Mouse (Mus musculus): ENCODE results near the gene Shisa8.

Shisa8 gene

DNA sequence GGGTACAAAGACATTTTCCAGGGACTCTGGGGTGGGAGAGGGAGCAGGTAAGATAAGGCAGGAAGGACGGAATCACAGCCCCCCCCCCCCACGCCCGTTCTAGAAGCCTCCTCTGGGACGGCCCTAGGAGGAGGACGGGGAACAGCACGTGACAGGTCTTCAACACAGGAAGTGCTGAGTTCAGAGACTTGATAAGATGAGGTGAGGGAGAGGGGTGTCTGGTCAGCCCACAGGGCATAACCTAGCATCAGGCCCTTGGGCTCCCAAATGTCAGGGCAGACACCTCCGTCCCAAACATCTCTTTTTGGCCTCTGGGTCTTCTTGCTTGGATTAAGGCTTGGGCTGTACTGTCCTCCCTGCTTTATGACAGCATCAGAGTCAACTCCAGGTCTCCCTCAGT is 10.6 kb upstream of the Shisa8 start:
- no peak for DNase-seq (ENCODE audit: low spot score)

DNA sequence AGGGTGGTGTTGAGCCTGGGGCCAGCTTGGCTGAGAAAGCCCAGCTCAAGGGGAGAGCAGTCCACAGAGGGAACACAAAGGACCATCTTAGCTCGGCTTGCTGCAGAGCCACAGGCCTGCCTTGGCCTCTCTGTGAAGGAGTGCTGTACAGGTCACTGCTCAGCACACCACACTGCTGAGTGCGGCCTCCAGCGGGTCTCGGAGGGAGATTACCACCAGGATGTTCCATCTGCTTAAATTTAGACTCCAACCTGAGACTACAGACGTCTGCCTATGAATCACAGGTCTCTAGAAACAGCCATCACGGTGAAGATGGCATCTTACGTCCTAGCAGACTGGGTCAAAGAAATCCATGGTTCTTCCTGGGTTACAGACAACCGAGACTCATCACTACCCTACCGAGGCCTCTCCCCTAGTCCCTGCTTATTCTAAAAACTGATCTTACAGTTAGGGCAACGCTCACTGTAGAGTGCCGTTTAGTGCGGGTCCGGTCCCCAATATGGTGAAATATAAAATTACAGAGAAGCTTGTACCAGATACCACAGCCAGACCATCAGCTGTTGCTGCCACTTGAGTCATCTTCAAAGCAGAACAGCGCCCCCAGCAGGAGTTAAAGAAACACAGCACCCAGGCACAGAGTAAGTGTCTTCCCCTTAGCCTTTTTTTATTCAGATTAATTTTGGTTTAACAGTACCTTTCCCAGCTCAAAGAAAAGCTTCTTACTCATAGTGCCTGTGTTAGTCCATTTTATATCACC is 8.7 kb upstream of the Shisa8 start:
- DNase-seq (ENCODE audit: low spot score) = no peak

DNA sequence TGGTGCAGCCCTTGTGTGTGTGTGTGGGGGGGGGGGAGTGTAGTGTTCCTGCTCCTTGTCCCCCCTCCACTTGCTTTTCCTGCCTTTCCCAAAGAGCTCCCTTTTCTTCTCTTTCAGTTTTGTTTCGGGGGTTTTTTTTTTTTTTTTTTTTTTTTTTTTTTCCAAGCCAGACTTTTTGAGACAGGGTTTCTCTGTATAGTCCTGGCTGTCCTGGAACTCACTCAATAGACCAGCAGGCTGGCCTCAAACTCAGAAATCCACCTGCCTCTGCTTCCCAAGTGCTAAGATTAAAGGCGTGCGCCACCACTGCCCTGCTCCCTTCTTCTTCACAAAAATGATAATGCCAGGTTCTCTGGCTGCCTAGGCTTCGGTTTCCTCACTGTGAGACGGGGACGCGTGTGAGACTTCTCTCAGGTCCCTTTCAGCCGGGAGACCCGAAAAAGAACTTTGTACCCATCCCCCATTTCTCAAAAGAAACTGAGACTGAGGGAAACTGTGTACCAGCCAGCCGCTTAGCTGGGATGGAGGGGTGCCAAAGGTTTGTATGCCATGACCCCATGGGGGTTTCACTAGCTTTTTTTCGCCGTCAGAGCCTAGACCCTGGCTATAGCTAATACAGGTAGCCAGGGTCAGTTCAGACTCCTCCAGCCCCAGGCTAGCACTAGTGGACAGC is 7.5 kb upstream of the Shisa8 start:
- DNase-seq (ENCODE audit: low spot score) = no peak

DNA sequence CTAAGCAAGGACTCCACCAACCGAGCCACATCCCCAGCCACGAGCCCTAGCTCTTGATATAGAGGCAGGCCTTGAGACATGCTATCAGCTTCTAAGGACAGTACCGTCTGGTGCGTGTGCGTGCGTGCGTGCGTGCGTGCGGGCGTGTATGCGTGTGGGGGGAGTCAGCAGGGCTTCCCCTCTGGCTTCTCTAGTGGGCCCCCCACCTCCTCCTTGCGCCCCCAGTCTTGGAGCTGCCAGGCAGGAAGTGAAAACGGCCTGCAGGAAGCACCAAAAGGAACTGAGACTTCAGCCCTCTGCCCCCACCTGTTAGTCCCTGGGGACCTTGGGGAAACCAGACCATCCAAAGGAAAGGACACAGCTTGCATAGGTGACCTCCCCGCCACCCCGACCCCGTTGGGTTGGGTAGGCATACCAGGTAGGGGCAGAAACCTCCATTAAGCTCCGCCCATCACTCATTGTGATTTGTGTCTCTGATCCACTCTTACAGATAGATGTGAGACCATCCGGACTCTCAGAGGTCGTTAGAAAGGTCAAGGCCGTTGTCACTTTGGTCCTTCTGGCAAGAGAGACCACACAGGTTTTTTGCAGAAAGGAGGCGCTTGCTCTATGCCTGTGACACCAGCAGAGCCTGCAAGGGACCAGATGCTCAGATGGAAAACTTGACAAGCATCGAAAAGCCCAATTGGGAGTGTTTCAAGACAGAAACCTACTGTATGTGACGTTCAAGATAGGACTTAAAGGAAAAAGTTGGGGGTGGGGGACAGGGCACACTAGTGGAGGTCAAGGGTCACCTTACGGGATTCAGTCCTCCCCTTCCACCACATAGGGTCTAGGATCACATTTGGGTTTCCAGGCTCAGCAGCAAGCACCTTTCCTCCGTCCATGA is 6.4 kb upstream of the Shisa8 start:
- no peak for DNase-seq (ENCODE audit: low spot score)

DNA sequence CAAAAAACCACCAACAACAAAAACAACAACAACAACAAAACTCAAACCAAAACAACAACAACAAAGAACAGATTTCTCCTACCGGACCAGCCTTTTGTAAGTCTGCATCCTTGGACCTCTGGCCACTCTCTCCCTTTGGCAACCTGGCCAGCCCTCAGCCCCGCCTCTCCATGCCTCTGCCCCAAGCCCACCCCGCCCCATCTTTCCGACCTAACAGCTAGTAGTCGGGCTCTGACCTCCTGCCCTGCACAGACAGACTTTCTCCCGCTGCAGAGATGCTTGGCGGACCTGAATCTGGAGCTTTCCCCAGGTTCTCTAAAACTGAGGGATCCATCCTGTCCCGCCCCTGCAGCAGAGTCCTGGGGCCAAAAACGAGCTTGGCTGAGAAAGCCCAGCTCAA is 5.4 kb upstream of the Shisa8 start:
- no peak for DNase-seq (ENCODE audit: low spot score)

DNA sequence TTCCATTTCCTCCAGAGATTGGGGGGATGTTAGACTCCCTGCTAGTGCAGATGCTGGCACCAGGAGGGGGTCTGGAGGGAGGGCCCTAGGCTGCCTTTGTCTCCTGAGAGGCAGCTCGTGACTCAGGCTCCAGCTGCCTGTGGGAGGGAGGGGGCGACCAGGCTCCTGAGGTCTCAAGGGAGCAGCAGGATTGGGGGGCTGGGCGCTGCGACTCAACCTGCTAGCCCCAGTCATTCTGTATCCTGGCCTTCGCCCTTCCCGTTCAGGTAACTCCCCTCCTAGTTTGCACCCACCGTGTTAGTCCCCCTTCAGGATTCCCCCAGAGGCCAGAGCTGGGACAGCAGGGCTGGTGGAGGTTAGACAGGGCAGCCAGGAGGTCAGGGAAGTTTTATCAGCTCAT is 4.4 kb upstream of the Shisa8 start:
- DNase-seq (ENCODE audit: low spot score) = no peak

DNA sequence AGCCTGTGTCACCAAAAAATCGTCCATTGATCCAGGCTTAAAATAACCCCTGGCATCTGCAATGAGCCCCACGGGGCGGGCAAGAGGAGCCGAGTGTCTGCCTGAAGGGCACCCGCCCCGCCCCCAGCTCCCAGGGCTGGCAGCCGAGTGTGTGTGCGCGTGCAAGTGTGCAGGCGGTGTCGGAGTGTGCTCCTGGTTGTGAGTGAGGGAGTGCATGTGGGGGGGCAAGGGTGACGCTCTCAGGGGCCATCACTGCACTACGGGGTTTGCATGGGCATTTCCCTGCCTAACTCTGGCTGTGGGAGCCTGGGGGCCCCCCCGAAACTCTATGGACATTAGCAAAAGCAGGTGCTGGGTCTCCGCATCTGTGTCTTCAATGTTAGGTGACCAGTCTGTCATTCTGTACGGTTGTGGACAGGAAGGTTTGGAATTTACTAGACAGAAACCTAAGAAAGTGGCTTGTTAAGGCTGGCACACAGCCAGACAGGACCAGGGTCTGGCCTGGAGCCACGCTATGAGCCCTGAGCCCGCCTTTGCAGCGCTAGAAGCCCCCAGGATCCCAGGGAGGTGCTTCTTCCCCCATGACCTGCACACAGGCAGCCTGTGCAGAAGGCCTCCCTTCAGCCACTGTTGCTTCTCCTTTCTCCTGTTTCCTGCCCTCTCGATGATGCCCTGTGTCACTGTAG is 3.7 kb upstream of the Shisa8 start:
- no peak for DNase-seq (ENCODE audit: low spot score)

DNA sequence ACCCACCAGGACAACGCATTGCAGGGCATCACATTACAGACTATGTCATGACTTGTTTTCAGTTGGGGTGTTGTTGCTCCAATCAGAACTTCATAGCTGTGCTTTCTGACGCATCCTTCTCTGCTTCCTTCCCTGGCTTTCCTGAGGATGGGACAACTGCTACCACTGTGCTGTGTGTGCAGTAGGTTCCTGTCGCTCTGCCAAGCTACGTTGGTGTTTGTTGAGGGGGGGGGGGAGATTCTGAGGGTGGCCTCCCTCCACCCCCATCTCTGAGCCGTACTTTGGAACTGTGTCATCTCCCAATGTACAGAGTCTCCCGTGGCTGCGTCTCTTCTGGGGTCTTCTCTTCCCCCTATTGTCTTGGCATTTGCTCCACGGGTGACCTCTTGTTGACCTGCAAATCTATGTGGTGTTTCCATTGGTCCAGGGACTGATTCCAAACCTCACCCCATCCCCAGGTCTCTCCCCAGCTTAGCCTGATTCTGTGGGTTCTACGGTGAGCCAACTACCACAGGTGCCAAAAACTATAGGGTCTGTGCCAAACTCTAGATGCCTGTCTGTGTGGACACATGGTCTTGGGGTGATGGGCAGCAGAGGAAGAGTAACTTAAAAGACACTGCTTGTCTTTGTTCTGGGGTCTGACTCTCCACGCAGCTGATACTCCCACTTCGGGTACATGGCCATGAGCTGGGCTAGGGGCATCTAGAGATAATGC is 2.9 kb upstream of the Shisa8 start:
- no peak for DNase-seq (ENCODE audit: low spot score)

DNA sequence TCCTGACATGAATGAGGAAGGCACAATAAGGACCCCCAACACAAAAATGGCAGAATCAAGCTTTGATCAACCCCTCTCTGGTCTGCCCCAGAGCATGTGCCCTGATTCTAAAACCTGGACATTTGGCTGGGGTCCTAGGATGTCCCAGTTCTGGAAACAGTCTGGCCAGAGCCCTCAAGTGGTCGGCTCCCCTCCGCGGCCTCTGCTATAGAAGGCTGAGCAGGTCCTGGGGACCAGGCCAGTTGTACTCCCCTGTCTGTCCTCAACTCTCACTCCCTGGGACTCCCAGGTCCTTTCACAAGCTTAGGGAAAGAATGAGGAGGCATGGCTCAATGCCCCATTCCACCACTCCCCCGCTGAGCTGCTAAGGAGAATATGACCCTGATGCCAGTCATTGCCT is 607 bp upstream of the Shisa8 start:
- DNase-seq (ENCODE audit: low spot score) = no peak

DNA sequence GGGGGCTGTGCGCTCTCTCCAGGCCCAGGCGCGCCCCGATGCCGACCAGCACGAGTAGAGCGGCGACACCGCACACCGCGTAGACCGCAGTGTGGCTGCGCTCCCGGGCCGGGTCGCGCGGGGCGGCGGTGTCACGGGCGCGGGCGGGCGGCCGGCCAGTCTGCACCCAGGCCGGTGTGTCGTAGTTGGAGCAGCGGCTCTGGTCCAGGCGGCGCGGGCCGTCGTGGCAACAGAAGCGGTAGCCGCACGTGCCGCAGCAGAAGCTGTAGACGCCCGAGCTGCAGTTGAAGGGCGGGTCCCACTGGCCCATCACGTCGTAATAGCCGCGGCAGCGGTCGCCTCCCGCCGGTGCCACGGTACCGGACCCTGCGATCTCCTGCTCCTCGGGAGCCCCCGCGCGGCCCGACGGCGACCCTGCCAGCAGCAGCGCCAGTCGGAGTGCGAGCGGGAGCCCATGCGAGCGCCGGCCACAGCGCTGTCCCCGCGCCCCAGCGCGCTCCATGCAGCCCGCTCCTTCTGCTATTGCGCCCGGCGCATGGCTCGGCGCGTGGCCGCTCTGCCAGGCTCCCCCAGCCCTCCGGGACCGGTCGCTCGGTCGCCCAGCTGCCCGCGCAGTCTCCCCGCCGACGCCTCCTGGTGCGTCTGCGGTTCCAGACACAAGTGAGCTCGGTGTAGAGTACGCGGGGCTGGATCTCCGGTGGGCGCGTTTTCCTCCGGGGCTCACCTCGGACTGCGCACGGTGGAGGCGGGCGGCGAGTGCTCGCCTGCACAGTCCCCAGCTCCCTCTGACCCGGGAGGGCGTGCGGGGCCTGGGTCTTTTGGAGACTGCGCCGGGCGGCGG is 484 bp downstream of the Shisa8 start:
- no peak for DNase-seq (ENCODE audit: low spot score)

DNA sequence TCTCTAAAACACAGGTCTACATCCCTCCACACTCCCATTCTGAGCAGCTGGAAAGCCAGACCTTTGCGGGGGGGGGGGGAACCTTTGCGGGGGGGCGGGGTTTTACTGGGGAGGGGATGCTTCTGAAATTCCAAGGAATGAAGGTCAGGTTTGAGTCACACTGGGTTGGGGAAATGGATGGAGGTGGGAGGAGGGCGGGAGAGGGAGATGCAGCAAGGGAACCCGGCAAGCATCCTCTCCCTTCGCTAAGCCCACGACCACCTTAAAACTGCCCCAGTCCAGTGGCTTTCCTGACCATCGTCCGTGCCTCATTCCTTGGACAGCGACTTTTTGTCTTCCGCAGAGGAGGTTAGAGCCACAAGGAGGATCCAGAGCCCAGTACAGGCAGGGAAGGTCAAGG is 1.3 kb downstream of the Shisa8 start:
- DNase-seq (ENCODE audit: low spot score) = no peak

DNA sequence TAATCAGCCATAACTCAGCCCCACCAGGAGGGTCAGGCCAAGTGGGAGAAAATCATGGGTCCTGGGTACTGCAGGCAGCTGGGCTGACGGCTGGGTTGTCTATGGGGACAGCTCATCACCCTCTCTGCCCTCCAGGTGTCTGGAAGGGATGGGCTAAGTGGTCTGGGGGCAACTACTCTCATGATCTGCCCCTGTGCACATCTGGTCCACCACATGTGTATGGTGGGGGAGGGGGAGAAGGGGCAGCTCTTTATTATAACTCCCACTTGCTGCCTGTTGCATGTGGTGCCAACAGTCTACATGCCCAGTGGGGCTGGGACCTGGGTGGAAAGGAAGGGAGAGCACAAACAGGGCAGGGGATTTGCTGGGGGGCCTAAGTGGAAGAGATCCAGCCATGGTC is 1.8 kb downstream of the Shisa8 start:
- DNase-seq (ENCODE audit: low spot score) = no peak

DNA sequence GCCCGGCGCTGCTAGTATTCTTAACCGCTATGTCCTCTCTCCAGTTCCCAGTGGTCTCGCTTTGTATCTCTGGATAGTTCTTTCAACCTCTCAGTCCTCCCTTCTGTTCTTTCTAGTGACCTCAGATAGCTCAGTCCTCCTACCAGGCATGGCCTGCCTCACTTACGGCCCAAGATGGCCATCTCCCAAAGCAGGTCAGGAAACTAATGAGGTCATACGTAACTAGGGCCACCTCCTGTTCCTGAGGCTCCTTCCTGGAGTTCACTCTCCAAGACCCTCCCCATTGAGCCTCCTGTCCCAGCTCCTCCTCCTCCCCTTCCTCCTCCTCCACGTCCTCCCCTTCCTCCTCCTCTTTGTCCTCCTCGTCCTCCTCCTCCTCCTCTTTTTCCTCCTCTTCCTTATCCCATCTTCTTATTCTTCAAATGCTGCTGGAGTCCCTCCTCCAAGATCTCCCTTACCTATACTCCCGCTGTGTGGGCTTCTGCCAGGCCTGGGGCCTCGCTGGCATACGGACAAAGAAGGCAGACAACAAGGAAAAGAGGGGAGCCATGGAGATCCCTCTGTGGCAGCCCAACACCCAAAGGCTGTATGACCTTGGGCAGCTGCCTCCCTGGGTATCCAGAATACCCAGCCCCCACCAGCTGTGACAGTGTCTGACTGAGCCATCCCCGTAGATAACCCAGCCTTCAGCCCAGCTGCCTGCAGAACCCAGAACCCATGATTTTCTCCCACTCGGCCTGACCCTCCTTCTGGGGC is 3.1 kb downstream of the Shisa8 start:
- no peak for DNase-seq (ENCODE audit: low spot score)

DNA sequence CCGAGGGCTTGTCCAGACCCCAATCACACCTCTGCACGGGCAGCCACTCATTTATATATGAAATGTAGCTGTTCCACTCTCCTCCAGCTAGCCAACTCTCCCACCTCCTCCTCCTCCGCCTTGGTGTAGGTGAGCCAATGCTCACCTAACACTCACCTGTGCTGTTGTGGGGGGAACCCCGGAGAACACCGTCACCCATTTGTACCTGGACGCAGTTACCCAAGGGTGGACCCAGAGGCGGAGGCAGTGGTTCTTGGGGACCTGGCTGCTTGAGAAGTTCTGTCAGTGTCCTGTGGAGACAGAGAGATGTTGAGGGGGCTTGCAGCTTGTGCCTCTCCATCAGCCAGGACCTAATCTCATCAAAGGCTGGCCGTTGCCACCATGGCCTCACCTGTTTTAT is 4.3 kb downstream of the Shisa8 start:
- no peak for DNase-seq (ENCODE audit: low spot score)

DNA sequence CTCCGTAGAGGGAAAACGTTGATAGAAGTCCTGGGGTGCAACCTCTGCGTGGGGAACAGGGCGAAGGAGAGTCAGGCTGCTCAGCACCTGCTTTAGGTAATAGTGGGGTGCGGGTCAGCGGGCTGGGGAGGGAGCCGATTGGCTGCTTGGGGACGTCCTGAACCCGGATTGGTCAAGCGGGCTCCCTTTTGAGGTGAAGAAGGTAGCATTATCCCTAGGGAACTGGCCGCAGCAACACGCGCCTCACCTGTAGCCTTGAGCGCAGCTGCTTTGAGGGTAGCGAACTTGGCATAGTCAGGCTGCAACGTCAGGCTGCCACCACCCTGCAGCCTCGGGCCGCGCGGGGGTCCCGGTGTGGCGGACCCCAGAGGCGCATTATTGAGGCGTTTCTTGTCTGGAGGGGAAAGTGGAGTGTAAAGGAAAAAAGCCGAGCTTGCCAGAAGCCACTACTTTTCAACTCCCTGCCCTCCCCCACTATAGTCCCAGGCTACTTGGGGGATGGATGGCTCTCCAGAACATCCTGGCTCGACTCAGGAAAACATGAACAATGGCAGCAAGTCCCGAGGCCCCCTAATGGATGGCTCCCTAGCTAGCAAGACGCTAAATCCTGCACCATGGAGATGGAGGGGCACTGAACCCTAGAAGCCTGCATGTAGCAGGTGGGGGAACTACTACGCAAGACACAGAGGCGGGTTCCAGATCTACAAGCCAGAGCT is 5.0 kb downstream of the Shisa8 start:
- DNase-seq (ENCODE audit: low spot score) = no peak

DNA sequence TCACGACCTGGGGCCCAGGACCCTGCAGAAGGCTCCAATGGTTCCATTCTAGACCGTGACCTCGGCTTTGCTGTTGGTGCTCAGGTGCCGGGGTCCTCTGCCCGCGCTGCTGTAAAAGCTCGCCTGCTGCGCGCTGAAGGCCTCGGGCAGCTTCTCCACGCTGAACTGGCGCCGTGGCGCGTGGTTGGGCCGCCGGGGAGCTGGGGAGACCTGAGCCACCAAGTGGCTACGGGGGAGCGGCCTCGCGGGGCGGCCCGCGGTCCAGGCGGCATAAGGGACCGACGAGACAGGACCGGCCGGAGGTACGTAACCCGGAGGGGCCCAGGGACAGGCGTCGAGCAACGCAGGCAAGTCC is 5.5 kb downstream of the Shisa8 start:
- DNase-seq (ENCODE audit: low spot score) = no peak

DNA sequence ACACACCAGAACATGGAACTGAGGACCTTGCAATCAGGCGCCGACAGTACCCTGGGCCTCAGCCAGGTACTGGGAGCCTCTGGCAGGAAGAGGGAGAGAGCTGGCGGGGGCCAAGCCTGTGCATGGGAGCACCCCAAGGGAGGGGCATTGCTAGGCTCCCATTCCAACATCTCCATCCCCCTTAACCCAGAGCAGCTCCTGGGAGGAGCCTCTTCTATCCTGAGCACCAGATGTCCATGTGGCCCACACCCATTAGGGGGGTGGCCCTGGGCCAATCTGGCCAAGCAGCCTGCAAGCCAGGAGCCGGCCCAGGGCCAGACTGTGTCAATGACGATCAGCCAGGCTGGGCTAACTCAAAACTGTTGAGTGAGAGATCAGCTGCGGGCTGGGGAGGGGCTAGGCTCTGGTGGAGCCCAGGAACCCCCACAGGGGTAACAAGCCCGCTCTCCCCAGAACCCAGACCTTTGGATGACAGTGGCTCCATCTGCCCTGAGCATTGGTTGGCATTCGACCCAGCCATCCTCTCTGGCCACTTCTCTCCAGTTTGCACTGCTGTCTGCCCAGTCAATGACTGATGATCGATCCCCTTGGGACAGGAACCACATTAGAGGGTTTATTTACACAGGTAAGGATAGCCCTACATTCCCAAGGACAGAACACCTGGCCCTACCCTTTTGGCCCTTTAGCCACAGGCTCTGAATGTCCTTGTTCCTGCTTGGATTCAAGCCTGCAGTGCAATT is 6.1 kb downstream of the Shisa8 start:
- no peak for DNase-seq (ENCODE audit: low spot score)

DNA sequence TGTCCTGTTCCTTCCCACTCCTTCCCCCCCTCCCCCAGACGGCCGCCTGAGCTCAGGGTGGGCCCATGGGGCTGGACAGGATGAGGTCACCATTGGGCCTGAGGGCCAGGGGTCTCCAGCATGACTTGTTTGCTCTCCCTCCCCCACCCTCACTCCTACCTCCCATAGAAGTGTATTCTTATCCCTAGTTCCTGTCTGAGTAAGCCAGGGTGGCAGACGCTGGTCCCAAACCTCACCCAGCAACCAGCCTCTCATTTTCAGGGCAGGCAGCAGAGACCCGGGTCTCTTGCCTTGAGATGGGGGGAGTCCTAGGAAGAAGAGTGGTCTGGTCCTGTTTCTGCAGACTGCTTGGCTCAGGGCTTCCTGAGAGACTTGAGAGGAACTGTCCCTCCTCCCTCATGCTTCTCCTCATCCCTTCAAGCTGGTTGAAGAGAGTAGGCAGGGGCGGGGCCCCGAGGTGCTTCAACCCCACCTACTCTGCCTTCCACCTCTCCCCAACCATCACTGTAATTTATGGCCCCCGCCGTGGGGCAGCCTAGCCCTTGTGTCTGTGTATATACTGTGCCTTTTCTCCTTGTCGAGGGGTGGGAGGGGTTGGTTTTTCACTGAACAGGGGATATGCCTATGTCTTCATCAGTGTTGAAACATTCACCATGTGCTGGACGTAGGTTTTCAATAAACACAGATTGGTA is 7.8 kb downstream of the Shisa8 start:
- no peak for DNase-seq (ENCODE audit: low spot score)
